Mouse (Mus musculus) splenic B cell, adult 2 months (primary cell): Measurements from ENCODE around the gene Atp2c2.
A peak's percentile ranks its signal among the peaks of the same experiment; 100 is the strongest.

Source experiments
- DNase-seq: peaks from one replicate; pipeline ENCODE4 v3.0.0-alpha.2; 2011; ENCODE audit warnings: low read depth, low spot score
- H3K27me3 ChIP-seq: 2 replicates; pipeline ENCODE4 v1.6.1; 2012; ENCODE audit warnings: mild to moderate bottlenecking, low read length, moderate library complexity, mixed read lengths; ENCODE audit not compliant: control insufficient read depth, poor library complexity, insufficient read depth, severe bottlenecking
- H3K36me3 ChIP-seq: 2 replicates; pipeline ENCODE4 v1.6.1; 2012; ENCODE audit warnings: mild to moderate bottlenecking, low read length, moderate library complexity, mixed read lengths; ENCODE audit not compliant: control insufficient read depth, poor library complexity, insufficient read depth, severe bottlenecking

Gene Atp2c2

DNA sequence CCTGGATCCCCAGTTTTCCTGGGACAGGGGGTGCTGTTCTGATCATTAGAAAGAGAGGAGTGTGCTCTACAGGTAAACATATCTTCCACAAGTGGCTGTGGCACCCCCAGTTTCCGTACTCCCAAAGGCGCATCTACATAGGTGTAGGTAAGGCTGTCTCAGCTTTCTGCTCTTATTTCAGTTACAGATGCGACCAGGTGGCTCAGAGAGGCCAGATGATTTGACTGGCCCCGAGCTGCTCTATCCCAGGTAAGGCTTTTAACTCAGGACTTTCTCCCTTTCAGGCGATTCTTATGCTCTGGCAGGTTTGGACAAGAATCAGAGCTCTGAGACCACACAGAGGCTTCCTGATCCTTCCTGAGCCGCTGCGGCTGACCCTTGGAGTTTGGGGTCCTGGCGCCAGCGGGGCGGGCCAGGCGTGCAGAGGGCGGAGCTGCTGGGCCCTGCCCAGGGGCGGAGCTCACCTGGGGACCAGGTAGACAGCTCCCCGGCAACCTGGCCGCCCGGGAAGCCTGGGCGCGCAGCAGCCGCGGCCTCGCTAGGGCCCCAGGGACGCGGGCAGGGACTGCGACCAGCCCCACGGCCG lies at the start of gene Atp2c2:
Atp2c2 (plus strand) TSS at position 461 of the 586 bp plus-strand sequence.
- no peaks in the 10 kb centered on the region for H3K27me3 ChIP-seq
- DNase-seq, result no peak
- H3K36me3 ChIP-seq, result no peaks in the 10 kb centered on the region

DNA sequence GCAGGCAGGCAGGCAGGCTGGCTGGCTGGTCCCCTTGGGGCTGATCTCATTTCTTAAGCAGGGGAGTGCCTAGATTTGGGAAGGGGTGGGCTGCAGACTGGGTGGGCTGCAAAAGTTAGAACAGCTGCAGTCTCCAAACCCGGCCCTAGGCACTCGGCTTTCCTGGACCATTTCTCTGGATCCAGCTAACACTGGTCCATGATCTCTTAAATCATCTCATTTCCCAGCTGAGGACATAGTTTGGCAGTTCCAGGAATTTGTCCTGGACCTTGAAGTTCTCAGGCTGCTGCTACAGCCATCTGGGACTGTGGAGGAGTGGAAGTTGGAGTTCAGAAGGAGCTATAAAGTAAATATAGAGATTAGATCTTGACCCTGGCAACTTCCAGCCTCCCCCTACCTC lies 48.5 kb upstream of the Atp2c2 start:
- DNase-seq, result no peak
- Histone ChIP-seq H3K36me3 (no peaks in the 10 kb centered on the region), H3K27me3 (no peaks in the 10 kb centered on the region)

DNA sequence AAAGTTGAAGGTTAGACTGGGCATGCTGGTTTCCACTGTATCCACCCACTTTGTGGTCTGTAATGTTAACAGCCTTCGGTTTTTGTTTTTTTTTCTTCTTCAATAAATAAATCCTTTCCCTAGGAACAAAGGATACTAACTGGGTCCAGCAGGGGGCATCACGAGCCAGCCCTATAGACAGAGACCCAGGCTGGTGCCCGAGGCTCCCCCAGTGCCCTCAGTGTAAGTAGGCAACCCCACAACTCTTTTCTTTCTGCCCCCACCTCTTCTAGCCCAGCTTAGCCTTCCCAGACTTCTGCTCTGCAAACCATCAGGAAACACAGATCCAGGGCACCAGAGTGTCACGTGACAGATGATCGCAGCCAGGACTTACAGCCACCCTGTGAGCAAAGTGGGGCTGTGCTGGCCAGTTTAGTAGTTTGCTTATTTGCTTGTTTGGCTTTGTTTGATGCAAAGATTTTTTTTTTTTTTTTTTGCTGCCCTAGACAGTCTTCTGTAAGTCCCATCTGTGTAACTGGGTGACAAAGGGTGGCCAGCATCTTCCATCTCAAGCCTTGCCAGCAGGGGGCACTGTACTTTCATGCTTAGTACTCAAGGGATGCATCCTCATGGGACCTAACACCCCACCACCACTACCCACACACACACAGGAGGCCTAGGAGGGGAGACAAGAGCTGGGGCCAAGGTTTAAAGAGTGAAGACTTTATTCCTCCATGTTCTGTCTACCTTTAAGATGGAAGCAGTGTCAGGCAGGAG lies 42.9 kb upstream of the Atp2c2 start:
- H3K27me3 ChIP-seq, result no peaks in the 10 kb centered on the region
- DNase-seq, result peak; percentile 46
- no peaks in the 10 kb centered on the region; the same call in 1 of the 2 replicates for H3K36me3 ChIP-seq

DNA sequence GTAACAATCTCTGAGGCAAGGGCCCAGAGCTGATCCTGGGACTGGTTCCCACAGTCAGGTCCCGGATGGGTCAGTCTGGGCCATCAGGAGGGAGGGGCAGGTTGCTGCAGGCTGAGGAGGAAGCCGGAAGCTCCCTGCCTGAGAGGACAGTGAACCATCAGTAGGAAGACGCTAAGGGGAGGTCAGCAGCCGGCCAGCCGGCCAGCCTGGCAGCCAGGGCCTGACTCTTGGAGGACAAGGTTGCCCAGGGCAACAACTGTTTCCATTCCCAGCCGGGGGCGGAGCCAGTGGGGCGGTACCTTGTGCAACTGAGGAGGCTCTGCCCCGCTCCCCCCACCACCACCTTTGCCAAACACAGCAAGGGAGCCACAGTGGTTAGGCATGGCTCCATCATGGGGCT lies 38.7 kb upstream of the Atp2c2 start:
- no peaks in the 10 kb centered on the region for H3K27me3 ChIP-seq
- DNase-seq, result no peak
- H3K36me3 ChIP-seq, result no peaks in the 10 kb centered on the region; the same call in 1 of the 2 replicates

DNA sequence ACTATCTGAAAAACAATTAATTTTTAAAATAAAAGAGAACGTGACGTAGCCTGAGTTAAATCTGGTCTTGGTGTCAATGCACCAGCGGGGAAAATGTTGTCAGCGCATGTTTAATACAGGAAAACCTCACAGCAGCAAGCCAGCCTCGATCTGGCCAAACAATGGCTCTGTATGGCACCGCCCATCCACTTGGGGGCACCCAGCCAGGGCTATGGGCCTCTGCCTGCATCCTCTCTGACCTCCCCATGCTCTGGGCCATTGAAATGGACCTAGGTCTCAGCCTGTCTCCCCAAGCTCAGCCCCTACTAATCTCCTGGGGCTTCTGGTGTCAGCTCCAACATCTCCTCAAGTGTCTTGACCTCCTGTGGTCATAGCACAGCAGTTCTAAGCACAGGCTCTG lies 37.9 kb upstream of the Atp2c2 start:
- no peak for DNase-seq
- H3K36me3 ChIP-seq, result no peaks in the 10 kb centered on the region
- no peaks in the 10 kb centered on the region for H3K27me3 ChIP-seq

DNA sequence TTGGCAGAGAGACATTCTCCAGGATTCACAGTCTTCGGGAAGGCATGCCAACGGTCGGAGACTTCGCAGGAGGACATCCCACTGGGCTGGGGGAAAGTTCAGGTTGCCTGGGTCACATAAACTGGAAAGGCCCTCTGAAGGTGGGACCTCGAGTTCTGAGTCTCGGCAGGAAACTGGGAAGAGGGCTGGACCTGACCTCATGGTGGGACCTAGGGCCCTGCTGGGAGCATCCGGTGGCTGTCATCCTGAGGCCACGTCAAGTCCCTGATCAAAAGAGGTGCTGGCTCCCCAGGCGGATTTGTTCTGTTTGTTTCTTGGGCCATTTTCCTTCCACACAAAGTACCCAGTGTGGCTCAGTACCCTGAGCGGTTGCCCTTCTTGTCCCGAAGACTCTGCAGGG lies 36.4 kb upstream of the Atp2c2 start:
- no peak for DNase-seq
- no peaks in the 10 kb centered on the region for H3K36me3 ChIP-seq
- H3K27me3 ChIP-seq, result no peaks in the 10 kb centered on the region

DNA sequence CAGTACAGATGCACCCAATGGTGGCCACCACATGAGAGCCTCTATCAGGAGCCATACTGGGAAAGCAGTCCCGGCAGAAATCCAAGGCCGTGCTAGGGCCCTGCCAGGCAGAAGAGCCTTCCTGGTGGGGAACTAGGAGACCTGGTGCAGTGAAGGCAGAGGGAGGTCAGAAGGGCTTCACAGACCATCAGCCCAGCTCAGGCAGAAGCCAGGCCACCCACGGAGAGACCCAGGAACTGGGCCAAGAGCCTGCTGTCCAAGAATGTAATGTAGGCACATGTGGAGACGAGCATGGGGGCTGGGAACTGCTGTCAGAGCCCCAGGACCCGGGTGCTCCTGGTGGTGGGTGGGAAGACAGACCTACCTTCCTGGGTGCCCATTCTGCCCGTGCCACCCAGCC lies 34.5 kb upstream of the Atp2c2 start:
- no peaks in the 10 kb centered on the region for H3K27me3 ChIP-seq
- H3K36me3 ChIP-seq, result no peaks in the 10 kb centered on the region
- DNase-seq, result no peak

DNA sequence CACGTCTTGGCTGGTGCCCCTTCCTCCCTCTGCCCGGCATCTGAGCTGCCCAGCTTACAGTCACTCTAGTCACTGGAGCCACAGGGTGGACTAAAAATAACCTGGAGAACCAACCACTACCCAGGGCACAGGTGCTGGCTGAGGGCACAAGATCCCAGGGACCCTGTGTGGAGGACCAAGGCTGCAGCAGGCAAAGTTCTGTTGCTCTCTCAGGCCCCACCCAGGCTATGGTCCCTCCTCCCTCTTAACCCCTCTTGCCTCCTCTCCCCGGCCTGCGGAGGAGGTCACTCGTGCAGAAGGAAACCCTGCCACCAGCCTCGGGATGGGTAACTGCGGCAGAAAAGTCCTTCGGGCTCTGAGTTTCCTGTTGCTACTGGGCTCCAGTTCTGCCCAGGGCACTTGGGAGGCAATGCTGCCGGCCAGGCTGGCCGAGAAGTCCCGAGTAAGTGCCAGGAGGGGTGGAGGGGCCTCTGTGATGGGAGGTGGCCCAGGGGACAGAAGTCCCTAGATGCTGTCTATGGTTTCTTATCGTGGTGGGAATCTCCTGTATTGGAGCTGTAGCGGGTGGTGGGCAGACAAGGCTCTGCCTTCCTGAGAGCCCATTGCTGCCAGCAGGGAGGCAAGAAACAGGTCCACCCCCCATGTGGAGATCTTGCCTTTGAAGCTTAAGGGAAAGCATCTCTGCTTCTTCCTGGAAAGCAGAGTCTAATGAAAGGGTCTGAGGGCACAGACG lies 33.4 kb upstream of the Atp2c2 start, which contains the start of gene Wfdc1:
Wfdc1 (plus strand) TSS at position 147 of the 733 bp plus-strand sequence.
- H3K36me3 ChIP-seq, result no peaks in the 10 kb centered on the region
- H3K27me3 ChIP-seq, result no peaks in the 10 kb centered on the region
- DNase-seq, result no peak

DNA sequence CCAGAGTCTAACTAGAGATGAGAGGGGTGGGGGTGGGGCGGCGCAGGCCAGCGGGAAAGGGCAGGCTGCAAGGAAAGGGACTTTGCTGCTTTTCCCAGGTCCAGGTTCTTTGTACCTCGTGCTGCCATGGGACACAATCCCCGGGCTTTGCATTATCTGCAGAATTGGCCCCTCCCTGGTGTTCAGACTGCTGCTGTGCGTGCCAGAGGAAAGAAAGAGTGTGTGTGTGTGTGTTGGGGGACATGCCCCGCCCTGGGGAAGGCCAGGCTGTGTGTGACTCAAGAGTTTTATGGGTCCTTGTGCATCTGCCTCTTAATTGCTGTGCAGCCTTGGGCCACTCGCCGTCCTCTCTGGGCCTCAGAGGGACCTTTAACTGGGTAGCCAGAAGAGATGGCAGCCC lies 31.4 kb upstream of the Atp2c2 start:
- no peaks in the 10 kb centered on the region for H3K36me3 ChIP-seq
- no peaks in the 10 kb centered on the region for H3K27me3 ChIP-seq
- no peak for DNase-seq

DNA sequence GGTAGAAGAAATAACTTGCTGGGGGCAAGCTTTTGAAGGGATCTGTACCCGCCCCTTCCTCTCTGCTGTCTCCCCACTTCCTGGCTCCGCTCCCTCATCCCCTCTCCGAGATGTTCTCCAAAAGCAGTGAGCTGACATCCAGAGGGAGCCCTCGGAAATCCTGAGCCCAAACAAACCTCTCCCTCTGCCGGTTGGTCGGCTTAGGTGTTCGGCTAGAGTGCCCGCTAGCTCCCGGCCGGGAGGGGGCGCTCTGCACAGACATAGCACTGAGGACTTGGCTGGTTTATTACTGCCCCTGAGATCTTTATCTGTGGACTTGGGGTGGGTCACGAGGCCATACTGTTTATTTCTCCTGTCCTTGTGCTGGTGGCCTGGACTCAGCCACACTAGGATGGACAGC lies 30.5 kb upstream of the Atp2c2 start:
- DNase-seq, result peak; percentile 34
- Histone ChIP-seq H3K36me3 (no peaks in the 10 kb centered on the region), H3K27me3 (no peaks in the 10 kb centered on the region)

DNA sequence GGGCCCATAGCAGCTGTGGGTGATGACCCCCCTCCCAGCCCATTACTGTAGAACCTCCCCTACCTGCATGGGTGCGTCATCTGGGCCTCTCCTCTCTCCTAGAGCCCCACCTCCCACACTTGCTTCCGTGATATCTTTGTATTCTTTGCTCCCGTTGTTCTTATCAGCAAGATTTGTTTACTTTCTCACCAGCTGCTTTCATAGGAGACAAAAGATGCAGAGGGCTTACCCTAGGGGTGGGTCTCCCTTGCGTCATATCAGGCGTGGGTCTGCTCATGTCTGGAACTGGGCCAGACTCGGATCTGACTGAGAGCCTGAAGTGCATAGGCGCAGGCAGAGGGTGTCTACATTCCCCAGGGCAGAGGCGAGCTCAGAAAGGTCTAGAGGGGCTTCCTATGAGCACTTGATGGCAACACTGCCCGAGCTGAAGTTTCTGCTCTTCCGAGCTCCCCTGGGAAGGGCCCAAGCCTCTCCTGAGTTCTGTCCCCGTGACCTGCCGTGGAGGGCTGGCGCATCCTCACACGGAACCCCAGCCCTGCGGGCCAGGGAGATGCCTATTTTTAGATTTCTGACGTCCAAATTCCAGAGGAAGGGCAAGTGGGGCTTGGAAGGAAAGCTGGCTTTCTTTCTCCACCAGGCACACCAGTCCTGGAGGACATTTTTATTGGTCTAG lies 29.3 kb upstream of the Atp2c2 start:
- Histone ChIP-seq H3K36me3 (no peaks in the 10 kb centered on the region), H3K27me3 (no peaks in the 10 kb centered on the region)
- DNase-seq, result no peak

DNA sequence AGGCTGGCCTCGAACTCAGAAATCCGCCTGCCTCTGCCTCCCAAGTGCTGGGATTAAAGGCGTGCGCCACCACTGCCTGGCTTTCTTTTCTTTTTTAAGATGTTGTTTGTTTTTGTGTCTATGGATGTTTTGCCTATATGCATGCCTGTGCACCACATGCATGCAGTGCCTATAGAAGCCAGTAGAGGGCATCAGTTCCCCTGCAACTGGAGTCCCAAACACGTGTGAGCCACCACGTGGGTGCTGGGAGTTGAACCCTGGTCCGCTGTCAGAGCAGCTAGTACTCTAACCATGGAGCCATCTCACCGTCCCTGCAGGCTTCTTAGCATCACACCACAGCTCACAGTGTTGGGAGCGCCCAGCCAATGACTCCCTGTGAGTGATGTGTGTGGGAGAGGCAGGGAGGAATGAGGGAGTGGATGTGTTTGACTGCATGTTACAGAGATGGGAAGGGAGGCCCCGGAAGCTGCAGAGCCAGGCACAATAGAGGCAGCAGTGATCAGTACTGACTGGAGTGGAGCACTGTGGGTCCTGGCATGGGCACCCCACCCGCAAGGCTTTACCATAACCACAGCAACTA lies 25.7 kb upstream of the Atp2c2 start:
- H3K36me3 ChIP-seq, result no peaks in the 10 kb centered on the region
- peak; percentile 15 for DNase-seq

DNA sequence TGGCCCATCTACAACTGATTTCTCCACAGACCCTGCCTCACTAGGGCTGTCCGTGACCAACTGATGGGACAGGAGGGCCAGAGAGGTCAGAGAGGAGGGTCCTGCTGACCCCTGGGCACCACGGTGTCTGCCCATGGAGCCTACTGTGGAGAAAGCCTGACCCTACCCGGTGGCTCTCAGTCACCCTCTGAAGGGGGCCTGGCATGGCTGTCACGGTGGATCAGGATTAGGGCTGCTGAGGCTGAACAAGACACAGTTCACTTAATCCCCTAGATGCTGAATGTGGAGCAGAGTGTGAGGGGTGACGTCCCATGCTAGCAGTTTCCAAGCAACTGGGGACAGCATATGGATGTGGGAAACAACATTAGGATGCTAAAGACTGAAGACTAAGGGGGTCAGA lies 24.4 kb upstream of the Atp2c2 start:
- no peaks in the 10 kb centered on the region for H3K27me3 ChIP-seq
- no peaks in the 10 kb centered on the region for H3K36me3 ChIP-seq

More for the DNA sequence above, 25.7 kb upstream of the Atp2c2 start:
- H3K27me3 ChIP-seq, result no peaks in the 10 kb centered on the region

DNA sequence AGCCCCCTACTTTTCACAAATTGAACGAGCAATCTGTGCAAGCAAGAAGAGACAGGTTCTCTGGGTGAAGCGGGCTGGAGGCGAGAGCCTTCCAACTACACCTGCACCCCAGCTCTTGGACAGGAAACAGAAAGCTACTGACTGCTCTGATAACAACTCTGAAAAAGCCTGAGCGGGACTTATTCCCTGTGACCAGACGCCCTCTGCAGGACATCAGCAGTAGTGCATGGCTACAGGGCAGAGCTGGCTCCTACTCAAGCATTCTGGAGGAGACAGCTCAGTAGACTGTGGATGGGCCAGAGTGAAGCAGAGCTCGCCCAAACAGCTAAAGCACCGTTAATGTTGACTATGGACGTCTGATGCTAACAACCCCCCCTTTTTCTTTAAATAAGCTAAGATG lies 23.4 kb upstream of the Atp2c2 start:
- H3K36me3 ChIP-seq, result no peaks in the 10 kb centered on the region
- no peaks in the 10 kb centered on the region for H3K27me3 ChIP-seq
- DNase-seq, result peak; percentile 86

More for the DNA sequence above, 24.4 kb upstream of the Atp2c2 start:
- no peak for DNase-seq
